Mouse (Mus musculus) large intestine, adult 2 months (tissue): Measurements from ENCODE around the gene Dync1li1. TPM values are rescaled to one million over a fixed set of nuclear protein-coding genes. Genes with fewer than 3 reads are reported as not detected.
"Not testable (repeated sequence)": the region's sequence is repeated elsewhere in the genome, so short reads cannot be mapped to it uniquely, and the experiment has no call there.

Experiments
- DNase-seq: peaks from one replicate; pipeline ENCODE4 v3.0.0-alpha.2; 2012; ENCODE audit warnings: low read depth, low spot score
- WGBS: fragments of 180-500 bp; shearing (Covaris S2); methylation state at CpG from one replicate; pipeline ENCODE4 v1.1.7; 2018; 5-methylcytosine and 5-hydroxymethylcytosine counted together
- polyA plus RNA-seq: library from polyadenylated mRNA; depleted of rRNA; stranded (reverse); fragments of >200 nt; gene quantifications from 2 replicates; pipeline ENCODE4 v1.2.3, GENCODE M21; 2012

The Dync1li1 gene
- polyA plus RNA-seq, 1 experiment = 15.3 TPM

DNA sequence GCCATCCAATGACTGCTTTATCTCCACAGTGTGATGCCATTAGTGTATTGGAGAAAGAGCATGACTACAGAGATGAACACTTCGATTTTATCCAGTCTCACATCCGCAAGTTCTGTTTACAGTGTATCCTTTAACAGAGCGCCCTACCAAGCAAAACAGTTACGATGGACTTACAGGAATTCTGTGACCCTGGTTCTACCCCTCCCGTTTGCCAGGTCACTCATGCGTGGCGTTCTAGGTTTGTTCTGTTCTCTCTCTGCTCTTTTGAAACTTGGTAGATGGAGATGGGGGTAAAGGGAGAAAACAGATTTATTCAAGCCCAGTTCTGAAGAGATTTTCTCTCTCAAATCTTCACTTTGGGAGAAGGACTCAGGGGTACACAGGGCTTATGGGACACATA lies 24.9 kb downstream of the Dync1li1 start:
- DNase-seq = no peak
- 93% methylated on average over 7 of the region's 7 CpGs for WGBS

DNA sequence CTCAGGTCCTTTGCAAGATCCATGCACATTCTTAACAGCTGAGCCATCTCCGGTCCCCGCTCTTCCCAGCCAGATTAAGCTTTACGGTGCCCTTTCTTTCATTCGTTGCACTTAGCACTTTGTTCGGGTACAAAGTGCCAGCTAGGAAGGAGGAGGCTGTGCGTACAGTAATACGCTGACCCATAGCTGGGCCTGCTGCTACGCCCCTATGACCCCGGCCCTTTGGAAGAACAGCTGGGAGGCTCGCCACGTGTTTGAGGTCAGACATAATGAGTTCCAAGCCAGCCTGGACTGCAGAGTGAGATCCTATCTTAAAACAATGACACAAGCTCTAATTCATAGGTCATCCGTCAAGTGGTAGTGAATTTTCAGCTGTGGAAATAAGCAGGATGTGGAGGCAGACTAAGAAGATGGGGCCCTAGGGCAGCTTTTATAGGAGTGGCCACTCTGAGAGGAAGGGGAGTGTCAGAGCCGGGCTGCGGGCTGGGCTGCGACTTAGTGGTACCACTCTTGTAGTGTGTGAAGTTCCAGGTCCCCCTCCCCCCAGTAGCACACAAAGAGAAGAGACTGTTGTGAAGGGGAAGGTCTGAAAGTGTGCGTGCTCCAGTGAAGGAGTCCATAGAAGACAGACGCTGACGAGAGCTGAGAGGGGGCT lies 28.2 kb downstream of the Dync1li1 start:
- 79% methylated on average over 18 of the region's 18 CpGs for WGBS
- no peak for DNase-seq

DNA sequence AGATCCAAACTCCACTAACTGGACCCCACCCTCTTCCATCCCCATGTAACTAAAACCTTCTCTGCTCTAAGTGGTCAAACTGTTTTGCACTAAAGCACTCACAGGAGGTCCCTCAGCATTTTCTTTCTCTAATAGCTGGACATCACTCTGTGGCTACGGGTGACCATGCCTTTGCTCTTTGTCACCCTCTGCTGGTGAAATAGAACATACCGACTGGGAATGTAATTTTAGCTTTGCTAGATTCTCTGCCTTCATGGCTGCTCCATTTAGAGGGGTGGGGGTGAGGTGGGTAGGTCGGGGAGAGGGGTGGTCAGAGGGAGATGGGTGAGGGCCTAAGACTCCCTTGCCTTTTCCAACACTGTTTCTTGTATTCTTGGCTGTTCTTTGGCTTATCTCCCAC lies 38.7 kb downstream of the Dync1li1 start:
- WGBS = 4% methylated on average over 3 of the region's 3 CpGs
- DNase-seq = no peak

DNA sequence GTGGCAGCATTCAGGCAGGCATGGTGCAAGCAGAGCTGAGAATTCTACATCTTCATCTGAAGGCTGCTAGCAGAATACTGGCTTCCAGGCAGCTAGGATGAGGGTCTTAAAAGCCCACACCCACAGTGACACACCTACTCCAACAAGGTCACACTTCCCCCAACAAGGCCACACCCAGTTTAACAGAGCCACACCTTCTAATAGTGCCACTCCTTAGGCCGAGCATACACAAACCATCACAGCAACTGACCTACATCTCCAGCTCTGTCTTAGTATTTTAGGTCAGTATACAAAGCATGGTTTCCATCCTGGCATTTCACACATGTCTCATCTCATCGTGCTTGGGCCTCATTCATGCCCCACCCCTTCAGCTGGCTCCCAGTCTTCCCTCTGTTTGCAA lies 39.8 kb downstream of the Dync1li1 start:
- WGBS = 8% methylated on average over 2 of the region's 2 CpGs
- DNase-seq = not testable (repeated sequence)

DNA sequence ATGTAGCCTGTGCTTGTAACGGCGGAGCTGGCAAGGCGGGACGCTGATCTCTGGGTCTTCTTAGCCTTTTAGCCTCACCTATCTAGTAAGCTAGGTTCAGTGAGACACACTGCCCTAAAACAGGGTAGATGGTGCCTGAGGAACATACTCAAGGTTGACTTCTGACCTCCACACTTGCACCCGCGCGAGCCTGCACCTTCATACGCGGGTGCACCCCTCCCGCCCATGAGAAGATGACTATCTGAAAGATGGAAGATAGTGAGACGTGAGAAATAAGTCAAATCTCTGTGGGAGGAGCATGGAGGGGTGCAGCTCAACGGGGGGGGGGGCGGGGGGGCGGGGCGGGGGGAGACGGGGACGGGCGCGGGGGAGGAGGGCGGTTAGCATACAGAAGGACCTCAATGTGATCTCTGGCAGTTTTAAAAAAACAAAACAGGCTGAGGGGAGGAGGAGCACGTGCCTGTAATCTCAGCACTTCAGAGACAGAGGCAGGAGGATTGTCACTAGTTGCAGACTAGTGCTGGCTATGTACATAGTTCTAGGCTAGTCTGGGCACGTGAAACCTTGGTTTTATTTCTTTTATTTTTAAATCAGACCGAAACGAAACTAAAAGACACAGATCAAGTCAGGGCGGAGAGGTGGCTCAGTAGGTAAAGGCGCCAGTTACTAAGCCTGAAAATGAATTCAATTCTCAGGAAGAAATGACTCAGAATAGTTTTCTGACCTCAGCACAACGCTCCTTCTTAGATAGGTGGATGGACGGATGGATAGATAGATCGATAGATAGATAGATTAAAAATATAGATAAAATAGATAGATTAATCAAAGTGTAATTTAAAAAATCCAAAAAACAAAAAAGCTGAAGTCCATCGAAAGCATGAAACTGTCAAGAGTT lies 41.6 kb downstream of the Dync1li1 start:
- WGBS = 18% methylated on average over 29 of the region's 30 CpGs
- DNase-seq = no peak

DNA sequence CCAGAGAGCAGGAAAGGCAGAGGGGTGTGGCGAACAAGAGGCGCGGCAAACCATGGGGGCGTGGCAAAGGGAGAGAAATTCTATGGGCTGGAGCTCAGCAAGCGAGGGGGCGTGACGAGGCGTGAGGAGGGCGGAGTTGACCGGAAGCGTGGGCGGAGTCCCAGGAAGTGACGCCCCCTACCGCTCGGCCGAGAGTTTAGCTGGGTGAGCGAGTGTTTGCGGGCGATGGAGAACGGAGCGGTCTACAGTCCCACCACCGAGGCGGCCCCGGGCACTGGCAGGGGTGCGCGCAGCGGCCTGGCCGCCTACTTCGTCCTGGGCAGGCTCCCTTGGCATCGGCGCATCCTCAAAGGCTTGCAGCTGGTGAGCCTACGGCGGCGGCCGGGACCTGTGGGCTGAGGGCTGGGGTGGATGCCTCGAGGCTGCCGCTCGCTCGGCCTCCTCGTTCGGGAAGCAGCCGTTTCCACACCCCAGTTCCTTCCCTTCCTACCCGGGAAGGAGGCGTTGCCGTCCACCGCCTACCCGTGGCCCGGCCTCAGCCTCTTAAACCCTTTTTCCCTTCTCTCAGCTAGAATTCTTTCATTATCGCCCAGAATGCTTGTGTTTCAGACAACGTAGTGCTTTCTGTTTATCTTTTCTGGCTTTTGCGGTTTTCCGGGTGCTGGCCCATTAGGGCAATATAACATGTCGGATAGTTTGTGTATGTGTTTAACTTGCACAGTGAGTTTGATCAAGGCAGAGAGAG lies 42.6 kb downstream of the Dync1li1 start, which contains the start of gene Cmtm6:
Gene Cmtm6 (plus strand): TSS at position 106 of the 745 bp plus-strand sequence.
- DNase-seq = peak; percentile 90
- WGBS = under 1% methylated on average over 53 of the region's 53 CpGs

DNA sequence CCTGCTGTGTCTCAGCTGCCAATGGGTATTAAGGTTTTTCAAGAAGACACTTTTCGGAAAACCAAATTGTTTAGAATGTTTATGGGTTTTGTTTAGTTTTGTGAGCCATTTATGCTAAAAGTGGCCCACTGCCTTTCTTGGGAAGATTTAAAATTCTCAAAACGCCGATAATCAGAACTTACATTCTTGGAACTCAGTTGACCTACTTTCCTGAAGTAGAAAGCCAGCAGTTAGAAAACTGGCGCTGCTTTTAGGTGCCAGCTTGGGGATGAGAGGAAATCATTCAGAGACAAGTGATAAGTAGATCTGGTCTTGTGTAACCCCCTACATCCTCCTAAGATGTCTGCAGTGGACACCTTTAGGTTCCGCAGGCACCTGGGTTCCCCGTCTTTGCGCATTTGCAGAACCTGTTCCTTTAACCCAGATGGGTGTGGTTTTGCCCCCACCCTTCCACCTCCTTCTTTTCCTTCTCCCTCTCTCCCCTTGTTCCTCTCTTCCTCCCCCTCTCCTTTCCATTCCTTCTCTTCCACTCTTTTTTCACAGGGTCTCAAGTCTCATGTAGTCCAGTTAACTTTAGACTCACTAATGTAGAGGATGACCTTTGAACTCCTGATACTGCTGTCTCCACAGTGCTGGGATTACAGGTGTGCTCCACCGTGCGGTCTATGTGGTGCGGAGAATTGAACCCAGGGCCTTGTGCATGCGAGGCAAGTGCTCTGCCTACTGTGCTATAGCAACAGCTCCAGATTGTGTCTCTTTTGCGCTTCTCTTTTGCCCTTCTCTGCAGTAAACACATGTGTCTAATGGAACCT lies 43.5 kb downstream of the Dync1li1 start:
- WGBS = 17% methylated on average over 12 of the region's 12 CpGs
- DNase-seq = no peak

DNA sequence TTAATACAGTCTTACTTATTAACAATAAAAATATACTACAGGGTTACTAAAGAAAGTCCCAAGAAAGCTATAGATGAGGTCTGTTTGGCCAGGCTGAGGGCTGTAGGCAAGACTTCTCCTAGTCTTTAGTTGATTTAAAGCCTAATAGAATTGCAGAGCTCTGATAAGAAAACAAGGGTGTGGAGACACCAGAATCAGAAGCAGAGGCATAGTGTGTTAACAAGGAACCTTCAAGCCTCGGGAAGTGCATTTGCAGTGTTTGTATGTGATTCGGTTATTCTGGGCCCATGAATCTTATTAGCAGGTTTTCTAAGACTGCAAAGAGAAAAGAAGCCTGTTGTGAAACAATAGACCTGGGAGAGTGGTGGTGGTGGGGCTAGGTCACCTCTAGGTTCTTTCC lies 44.6 kb downstream of the Dync1li1 start:
- no peak for DNase-seq
- WGBS = 51% methylated on average over 2 of the region's 2 CpGs

DNA sequence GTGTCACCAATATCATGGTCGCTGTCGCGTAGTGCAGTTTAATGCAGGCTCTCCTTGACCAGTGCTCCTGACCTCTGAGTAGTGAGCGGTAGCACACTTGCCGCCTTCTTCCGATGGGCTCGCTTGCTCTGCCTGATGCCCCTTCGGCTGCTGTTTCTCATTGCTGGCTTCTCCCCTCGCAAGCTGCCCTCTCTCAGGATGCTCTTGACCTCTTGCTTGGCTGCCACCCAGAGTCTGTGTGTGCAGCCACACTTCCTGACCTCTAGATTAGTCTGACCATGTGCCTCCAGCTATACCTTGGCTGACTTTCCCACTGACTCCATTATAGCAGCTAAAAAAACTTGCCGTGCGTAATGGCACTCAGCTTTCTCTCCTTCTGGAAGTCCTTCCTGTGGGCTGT lies 47.9 kb downstream of the Dync1li1 start:
- DNase-seq = no peak
- 58% methylated on average over 11 of the region's 11 CpGs for WGBS

DNA sequence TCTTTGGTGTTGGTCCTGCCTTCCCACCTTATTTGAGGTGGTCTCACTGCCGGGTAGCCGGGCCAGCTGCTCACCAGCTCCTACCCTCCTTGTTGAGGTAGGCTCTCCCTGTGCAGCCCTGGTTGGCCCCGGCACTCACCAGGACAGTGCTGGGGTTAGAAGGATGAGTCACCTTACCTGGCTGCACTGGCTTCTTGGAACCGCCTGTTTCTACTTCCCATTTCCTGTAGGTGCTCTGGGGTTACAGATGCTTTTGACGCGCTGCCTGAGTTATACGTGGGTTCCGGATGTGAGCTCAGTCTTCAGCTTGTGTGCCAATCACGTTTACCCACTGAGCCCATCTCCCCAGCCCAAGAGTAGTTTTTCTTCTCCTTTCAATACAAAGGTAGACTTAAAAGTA lies 51.7 kb downstream of the Dync1li1 start:
- 73% methylated on average over 9 of the region's 9 CpGs for WGBS
- no peak for DNase-seq

DNA sequence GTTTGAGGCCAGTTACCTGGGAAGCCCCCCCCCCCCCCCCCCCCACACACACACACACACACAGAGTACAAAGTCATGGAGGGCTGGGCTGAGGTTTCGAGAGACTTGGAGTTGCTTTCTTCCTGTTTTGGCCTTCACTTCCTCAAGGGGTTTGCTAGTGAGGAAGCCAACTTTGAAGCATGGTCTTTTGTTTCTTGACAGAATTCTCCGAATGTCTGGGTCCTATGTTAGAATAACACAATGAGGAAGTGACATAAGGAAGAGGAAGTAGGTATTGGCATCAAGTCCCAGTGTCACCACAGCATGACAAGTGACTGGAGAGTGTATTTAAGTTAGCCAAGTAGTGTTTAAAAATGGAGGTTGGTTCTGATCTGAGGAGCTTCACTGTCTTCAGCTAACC lies 54.1 kb downstream of the Dync1li1 start:
- no peak for DNase-seq
- 23% methylated on average over 2 of the region's 2 CpGs for WGBS

DNA sequence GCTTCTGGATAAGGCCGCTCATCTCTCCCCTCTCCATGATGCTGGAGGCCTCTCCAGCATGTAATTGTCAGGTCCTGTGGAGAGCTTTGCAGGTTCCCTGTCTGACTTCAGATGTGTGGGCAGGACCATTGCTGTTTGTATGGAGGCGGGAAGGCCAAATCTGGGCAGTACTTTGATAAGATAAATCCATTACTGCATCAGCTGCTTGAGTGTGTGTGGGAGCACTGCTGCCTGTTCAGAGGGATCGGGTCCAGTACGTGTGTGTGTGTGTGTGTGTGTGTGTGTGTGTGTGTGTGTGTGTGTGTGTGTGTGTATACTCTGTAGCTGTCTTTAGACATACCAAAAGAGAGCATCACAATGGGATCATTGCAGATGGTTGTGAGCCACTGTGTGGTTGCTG lies 56.6 kb downstream of the Dync1li1 start:
- 89% methylated on average over 4 of the region's 4 CpGs for WGBS
- no peak for DNase-seq

DNA sequence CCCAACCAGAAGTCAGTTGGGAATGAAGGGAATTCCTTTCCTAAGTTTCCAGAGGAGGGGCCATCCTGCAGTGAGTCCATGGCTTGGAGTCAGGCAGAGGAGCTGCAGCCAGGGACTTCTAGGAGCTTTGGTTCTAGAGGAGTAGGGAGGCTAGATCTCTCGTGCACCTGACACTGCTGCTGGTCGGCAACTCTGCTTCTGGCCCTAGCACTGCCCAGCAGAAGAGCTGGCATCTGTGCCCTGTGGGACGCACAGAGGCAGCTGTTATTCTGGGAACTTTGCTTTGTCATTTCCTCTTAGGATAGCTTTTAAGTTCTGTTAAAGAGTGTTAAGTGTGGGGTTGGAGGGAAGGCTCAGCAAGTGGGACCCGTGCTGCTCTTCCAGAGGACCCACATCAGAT lies 57.1 kb downstream of the Dync1li1 start:
- DNase-seq = no peak
- WGBS = 75% methylated on average over 4 of the region's 4 CpGs

DNA sequence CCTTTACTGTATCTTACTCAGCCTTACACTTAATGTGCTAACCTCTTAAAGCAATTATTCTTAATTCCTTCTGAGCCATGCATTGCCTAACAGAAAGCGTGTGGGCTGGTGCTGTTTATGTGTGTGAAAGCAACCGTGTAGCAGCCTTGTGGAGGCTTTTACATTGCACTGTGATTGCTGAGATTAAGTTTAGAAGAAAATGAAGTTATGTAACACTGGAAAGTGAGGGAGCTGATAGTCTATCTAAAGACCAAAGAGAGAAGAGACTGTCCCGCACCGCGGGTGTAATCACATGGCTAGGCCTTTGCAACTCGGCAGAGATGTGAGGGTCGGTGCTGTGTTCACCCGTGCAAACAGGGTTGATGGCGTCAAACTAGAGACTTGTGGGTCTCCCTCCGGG lies 58.4 kb downstream of the Dync1li1 start:
- no peak for DNase-seq
- WGBS = 89% methylated on average over 10 of the region's 10 CpGs

DNA sequence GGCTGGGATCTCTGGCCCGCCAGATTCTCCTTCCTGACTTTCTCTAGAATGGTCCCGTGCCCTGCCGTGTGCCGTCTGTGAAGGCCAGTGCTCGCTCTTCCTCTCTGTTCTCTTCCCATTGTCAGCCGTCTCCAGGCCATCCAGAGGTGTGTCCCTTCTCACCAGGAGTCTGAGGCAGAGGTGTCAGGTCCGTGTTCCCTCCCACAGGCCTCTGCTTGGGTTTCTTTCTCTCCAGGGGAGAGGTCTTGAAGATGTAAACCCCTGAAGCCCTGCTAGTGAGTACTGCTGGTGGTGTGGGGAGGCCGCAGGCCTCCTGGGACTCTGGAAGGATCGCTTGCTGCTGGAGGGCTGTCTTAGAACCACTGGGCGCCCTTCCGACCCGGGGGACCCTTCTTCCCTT lies 58.9 kb downstream of the Dync1li1 start:
- 93% methylated on average over 12 of the region's 12 CpGs for whole genome bisulfite sequencing
- DNase-seq = no peak

DNA sequence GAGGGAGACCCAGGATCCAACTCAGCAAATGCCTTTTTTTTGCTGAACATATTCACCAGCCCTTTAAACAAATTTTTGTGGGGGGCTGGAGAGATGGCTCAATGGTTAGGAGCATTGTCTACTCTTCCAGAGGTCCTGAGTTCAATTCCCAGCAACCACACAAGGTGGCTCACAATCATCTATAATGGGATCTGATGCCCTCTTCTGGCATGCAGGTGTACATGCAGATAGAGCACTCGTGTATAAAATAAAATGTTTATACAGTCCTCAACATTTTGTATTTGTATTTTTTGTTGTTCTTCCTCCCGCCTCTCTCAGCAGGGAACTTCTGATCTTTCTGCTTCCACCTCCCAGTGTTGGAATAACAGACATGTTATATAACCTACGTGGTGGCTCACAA lies 63.0 kb downstream of the Dync1li1 start:
- 80% methylated on average over 3 of the region's 3 CpGs for WGBS
- DNase-seq = no peak

DNA sequence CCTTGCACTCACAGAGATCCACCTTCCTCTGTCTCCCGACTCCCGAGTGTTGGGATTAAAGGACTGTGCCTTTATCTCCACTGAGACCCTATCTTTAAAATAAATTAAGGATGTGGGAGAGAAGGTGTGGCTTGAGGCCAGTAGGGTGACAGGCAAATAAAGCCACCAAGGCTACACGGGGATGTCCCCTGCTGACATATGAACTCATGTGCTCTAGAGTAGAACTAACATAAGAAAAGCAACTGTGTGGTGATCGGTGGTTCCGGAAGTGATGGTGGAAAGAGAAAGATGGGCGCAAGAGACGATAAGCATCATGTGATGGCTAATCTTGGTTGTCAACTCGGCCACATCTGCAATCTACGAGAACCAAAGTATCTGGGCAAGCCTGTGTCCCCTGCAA lies 63.7 kb downstream of the Dync1li1 start:
- DNase-seq = no peak
- 73% methylated on average over 9 of the region's 9 CpGs for WGBS

DNA sequence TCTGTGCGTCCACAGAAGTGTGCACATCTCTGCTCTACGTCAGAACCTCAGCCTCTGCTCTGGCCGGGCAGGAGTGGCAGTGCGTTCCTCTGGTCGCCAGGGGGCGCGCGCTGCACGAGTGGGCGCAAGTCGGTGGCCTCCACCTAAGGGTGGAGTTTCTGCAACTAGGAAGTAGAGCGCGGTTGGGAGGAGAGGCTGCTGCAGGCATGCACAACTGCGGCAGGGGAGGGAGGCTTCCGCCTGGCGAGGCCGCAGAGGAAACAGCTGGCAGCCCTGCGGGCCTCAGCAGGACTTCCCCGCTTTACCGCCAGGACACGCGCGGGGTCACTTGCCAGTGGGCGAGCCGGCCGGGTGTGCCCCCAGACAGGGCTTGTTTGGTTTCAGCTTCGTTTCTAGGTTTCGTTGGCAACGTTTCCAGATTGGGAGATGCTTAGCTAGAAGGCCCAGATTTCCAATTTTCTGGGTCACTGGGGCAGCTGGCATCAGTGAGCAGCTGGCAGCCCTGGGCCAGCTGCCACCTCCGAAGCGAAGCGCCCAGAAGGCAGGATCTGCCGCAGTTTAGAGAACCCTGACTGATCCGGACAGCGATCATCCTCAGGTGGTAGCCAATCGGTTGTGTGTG lies 64.4 kb downstream of the Dync1li1 start:
- peak; percentile 85 for DNase-seq
- 3% methylated on average over 36 of the region's 36 CpGs for WGBS

DNA sequence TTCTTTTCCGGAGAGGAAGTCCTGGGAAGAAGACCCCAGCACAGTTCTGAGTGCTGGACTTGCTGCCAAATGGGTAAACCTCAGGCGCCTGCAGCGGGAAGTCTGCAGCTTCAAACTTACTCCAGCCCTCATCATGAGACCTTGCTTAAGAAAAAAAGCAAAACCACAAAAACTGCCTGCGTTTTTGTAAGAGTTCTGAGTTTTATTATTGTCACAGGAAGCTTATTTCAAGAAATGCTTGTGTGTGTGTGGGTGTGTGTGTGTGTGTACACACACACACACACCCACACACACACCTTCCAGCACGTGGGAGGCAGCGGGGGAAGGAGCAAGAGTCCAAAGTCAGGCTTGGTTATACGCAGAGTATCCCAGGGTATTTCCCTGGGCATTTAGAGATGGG lies 69.7 kb downstream of the Dync1li1 start:
- WGBS = 54% methylated on average over 7 of the region's 7 CpGs
- no peak for DNase-seq
